Mouse (Mus musculus) gastrocnemius, adult 18-20 months (tissue): ENCODE results near the gene Pgr. TPM values are rescaled to one million over a fixed set of nuclear protein-coding genes. Genes with fewer than 3 reads are reported as not detected.

Source experiments
- total RNA-seq, 2 experiments: library from RNA; stranded (reverse); gene quantifications; 2 replicates each; pipeline ENCODE4 v1.2.3; 2021

The Pgr gene
- total RNA-seq, 2 experiments from 2014 or later = not detected

Other genes starting within 250 kb of the Pgr start
- gene Gm16485, start 72.0 kb downstream of the Pgr start, total RNA-seq = not detected